10 mouse cellular contexts compared by ENCODE assay signal in the genomic region with DNA sequence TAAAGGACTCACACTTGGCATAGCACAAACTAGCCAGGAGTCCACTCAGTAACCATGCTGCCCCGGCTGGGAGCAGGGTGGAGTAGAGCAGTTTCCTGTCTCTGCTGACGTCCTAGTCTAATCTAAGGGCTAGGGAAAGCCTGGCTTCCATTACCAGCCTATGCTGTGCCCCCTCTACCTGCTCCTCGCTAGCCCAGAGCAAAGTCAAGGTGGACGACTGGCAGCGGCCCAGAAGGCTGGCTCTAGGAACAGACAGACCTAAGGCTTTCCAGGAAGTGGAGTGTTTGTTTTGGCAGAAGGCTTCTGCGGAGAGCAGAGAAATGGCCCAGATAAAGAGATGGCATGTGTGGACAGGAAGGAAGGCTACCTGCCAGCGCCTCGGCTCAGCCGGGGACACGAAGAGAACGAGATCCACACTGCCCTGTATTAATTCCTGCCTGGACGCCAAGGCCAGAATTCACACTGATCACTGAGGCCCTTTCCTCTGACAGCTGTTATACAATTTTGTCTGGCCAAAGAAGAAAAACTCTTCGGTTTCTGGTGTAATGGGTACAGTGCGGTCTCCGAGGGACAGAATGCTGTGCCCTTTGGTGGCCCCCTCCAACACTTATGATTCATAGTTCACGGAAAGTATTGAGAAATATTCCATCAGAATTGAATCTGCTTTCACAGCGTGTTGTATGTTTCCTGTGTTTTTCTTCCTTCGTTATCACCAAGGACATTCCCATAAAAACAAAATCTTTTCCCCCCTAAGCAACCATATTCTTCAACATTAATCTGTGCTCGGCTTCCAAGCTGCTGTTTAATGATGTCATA.
DNase-seq lines count a peak whose midpoint lies in the region; ATAC-seq lines count a peak whose summit lies in the region.
"Had no signal": no experiment of that assay in that cellular context is flagged by ENCODE, and none has a peak within 500 bp of the region (broad histone marks: within the 10 kb centered on the region; RNA-seq: fewer than 3 reads in every experiment).

No protein-coding gene starts in this region.

- intact Hi-C loops in left cerebral cortex, postnatal 4 days (cut with DNase I), result no loop called here

- peak overlapping the region; percentile 44 for H3K27ac ChIP-seq in heart, embryonic 12.5 days (ENCODE audit: poor library complexity, severe bottlenecking)

- no peaks in the 10 kb centered on the region for H3K9me3 ChIP-seq in heart, embryonic 12.5 days (replicated peaks)

- H3K4me3 ChIP-seq in heart, embryonic 12.5 days, result no peak overlapping the region
- H3K4me3 ChIP-seq: erythroblast, embryonic 14.5 days had no signal

- WGBS in heart, embryonic 12.5 days, result 29% methylated on average over 19 of the region's 19 CpGs

- peaks cover 57% of the 10 kb centered on the region for H3K4me1 ChIP-seq in heart, embryonic 12.5 days (replicated peaks)

- peak overlapping the region; percentile 35 for H3K4me2 ChIP-seq in heart, embryonic 12.5 days

- peak; percentile 41 for DNase-seq in left cerebral cortex, postnatal 4 days
- no peak for DNase-seq in left cerebral cortex, adult 9 months (ENCODE audit: low spot score in 2 of 2)
- DNase-seq in cerebellum, postnatal 14 days, result peak; percentile 97
- DNase-seq in kidney, postnatal 14 days, result peak; percentile 88
- no peak for DNase-seq in natural killer cell, adult 2 months (ENCODE audit: low spot score in 2 of 2)
- DNase-seq in frontal cortex, postnatal 36 days (ENCODE audit: low spot score in 2 of 2), result no peak

- peaks cover 17% of the 10 kb centered on the region for H3K36me3 ChIP-seq in heart, embryonic 12.5 days

- H3K27me3 ChIP-seq in heart, embryonic 12.5 days (replicated peaks), result no peaks in the 10 kb centered on the region
- H3K27me3 ChIP-seq: CH12.LX had no signal

- H3K9ac ChIP-seq in heart, embryonic 12.5 days, result no peak overlapping the region

- peak; percentile 54; the same call in 1 of the 2 replicates for ATAC-seq in heart, embryonic 12.5 days (ENCODE audit: insufficient number of reproducible peaks, low FRiP score)
- peak; percentile 68 for ATAC-seq in megakaryocyte-erythroid progenitor cell, adult 5-6 weeks (replicated peaks; ENCODE audit: low FRiP score, low TSS enrichment, poor library complexity, severe bottlenecking)

Comparison
In these comparisons a context has a peak if more than half of its experiments do, and no peak if none do; other contexts are left out.
1. DNase-seq: peak in left cerebral cortex, postnatal 4 days (single experiment), cerebellum, postnatal 14 days (2 of 2) and kidney, postnatal 14 days (single experiment); none in left cerebral cortex, adult 9 months (0 of 2), natural killer cell, adult 2 months (0 of 2) and frontal cortex, postnatal 36 days (0 of 2).